Mouse (Mus musculus): ENCODE measurements around the gene Lrrn2. TPM values are rescaled to one million over a fixed set of nuclear protein-coding genes. Genes with fewer than 3 reads are reported as not detected.
A peak's percentile ranks its signal among the peaks of the same experiment; 100 is the strongest.

The Lrrn2 gene
- polyA plus RNA-seq, 1 experiment from 2014 or later: 5.9 TPM

DNA sequence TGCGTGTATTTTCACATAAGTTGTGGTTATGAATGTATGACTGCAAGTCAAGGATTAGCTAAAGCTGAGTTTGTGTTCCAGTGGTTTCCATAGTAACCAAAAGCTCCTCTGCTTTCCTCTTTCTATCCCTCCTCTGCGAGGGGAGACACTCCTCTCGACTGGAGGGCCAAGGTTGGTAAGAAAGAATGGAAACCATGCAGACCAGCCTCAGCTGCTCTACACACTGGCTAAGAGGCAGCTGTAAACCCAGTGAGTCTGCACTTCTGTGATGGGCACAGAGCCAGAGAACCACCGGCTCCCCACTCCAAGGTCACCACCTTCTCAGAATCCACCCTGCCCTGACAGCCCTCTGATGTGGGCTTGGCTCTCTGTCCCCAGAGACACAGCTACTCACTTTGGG lies 28.3 kb upstream of the Lrrn2 start:
- 38% methylated on average over 4 of the region's 4 CpGs for WGBS

GRCm38 (mm10) chr1:132853312-132853711 lies 26.8 kb upstream of the Lrrn2 start:
- Histone ChIP-seq H3K27ac (replicated peaks) (no peak overlapping the region), H3K9ac (no peak overlapping the region), H3K36me3 (no peaks in the 10 kb centered on the region), H3K9me3 (replicated peaks) (no peaks in the 10 kb centered on the region), H3K4me2 (replicated peaks) (no peak overlapping the region), H3K27me3 (no peaks in the 10 kb centered on the region), H3K4me3 (replicated peaks) (no peak overlapping the region), H3K4me1 (peaks cover 9% of the 10 kb centered on the region; the same call in 1 of the 2 replicates)
- peak; percentile 79 for ATAC-seq (ENCODE audit: insufficient number of reproducible peaks, low FRiP score, low TSS enrichment, low read depth)
- WGBS: 14% methylated on average over 8 of the region's 8 CpGs

More for the DNA sequence above, 28.3 kb upstream of the Lrrn2 start:
- peaks cover 9% of the 10 kb centered on the region; the same call in 1 of the 2 replicates for H3K4me1 ChIP-seq
- H3K27ac ChIP-seq (replicated peaks): no peak overlapping the region
- H3K4me2 ChIP-seq (replicated peaks): no peak overlapping the region
- H3K27me3 ChIP-seq: no peaks in the 10 kb centered on the region
- H3K9ac ChIP-seq: no peak overlapping the region
- no peak overlapping the region for H3K4me3 ChIP-seq (replicated peaks)
- 0 out of 2 replicates have a peak, but pooled peaks have one; percentile 32 for ATAC-seq (ENCODE audit: insufficient number of reproducible peaks, low FRiP score, low TSS enrichment, low read depth)
- no peaks in the 10 kb centered on the region for H3K36me3 ChIP-seq
- 0 out of 2 replicates have a peak, but pooled peaks cover 4% of the 10 kb centered on the region for H3K9me3 ChIP-seq (replicated peaks)

DNA sequence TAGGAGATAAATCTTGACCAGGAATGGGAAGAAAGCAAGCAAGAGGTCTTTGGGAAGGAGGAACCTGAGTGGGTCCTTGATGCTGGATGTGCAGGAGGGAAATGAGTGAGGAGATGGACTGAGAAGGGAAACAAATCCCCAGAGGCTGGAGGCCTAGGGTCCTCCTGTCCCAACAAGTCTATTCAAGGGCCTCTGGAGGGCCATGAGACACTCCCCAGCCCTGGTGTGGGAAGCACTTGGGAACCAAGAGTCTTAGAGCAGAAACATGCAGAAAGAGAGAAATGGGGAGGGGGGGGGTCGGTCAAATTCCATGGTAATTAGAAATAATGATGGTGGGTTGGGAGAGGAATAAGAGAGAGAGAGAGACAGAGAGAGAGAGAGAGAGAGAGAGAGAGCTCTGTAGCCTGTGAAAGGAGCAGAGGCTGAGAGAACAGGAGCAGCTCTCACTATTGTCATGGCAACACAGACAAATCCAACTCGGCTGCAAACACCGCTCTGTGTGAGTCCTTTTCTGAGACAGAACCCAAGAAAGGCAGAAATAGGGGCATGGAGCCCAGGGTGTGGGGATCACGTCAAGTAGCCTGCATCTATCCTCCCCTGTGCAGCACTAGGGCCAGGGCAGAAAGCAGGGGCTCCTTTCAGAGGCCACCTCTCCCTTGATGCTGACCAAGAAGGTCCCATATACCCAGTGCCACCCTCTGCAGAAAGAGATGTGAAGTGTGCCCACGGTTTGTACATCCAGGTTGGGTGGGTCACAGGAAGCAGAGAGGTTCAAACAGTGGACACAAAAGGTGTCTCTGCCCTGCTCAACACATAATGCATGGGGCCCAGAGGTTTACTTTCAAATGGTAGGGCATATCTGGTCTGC lies 21.3 kb upstream of the Lrrn2 start:
- no peak for ATAC-seq (ENCODE audit: insufficient number of reproducible peaks, low FRiP score, low TSS enrichment, low read depth)
- H3K36me3 ChIP-seq: no peaks in the 10 kb centered on the region
- no peak overlapping the region for H3K9ac ChIP-seq
- H3K27ac ChIP-seq (replicated peaks): no peak overlapping the region
- 46% methylated on average over 5 of the region's 5 CpGs for whole genome bisulfite sequencing
- H3K4me3 ChIP-seq (replicated peaks): no peak overlapping the region
- no peak overlapping the region for H3K4me2 ChIP-seq (replicated peaks)
- H3K9me3 ChIP-seq (replicated peaks): no peaks in the 10 kb centered on the region
- H3K27me3 ChIP-seq: no peaks in the 10 kb centered on the region
- H3K4me1 ChIP-seq: no peaks in the 10 kb centered on the region

DNA sequence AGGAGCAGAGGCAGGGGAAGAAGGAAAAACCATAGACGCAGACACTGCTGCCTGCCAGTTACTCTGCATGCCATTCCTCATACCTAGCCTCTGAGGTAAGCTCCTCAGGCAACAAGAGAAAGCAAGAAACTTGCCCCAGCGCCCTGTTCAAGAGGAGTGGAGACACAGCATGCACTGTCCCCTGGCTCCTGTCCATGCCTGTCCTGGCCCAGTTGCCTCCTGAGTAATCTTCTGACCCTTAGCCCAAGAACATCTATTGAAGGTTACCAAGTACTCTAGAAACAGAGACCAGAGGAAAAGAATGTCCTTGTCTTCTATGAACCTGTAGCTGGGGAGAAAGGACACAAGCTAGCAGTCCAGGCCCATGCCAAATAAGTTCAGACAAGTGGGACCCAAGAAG lies 15.9 kb upstream of the Lrrn2 start:
- H3K4me3 ChIP-seq (replicated peaks): no peak overlapping the region
- ATAC-seq (ENCODE audit: insufficient number of reproducible peaks, low FRiP score, low TSS enrichment, low read depth): no peak
- no peak overlapping the region for H3K9ac ChIP-seq
- H3K4me2 ChIP-seq (replicated peaks): no peak overlapping the region
- H3K4me1 ChIP-seq: no peaks in the 10 kb centered on the region
- H3K27ac ChIP-seq (replicated peaks): no peak overlapping the region
- WGBS: 71% methylated on average over 2 of the region's 2 CpGs
- no peaks in the 10 kb centered on the region for H3K36me3 ChIP-seq
- H3K9me3 ChIP-seq (replicated peaks): no peaks in the 10 kb centered on the region
- no peaks in the 10 kb centered on the region for H3K27me3 ChIP-seq

DNA sequence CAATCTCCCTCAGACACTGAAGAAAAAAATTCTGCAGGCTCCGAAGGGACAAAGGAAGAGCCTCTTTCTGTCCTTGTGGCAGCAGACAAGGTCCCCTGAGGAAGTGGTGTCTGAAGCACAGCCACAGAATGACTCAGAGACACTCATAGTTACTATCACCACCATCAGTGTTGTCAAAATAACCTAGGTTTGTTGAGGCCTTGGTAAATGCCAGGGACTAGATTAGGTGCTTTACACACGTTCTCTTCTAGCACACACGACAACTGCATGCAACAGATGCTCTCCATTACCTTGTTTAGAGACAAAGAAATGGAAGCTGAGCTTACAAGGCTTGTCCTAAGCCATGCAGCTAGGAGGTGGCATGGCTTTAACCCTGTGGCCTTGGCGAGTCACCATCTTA lies 14.5 kb upstream of the Lrrn2 start:
- no peaks in the 10 kb centered on the region for H3K9me3 ChIP-seq (replicated peaks)
- H3K27ac ChIP-seq (replicated peaks): no peak overlapping the region
- no peaks in the 10 kb centered on the region for H3K36me3 ChIP-seq
- WGBS: 66% methylated on average over 4 of the region's 4 CpGs
- no peak overlapping the region for H3K4me3 ChIP-seq (replicated peaks)
- no peaks in the 10 kb centered on the region for H3K4me1 ChIP-seq
- H3K4me2 ChIP-seq (replicated peaks): no peak overlapping the region
- ATAC-seq (ENCODE audit: insufficient number of reproducible peaks, low FRiP score, low TSS enrichment, low read depth): no peak
- no peak overlapping the region for H3K9ac ChIP-seq
- no peaks in the 10 kb centered on the region for H3K27me3 ChIP-seq

- no peak for ATAC-seq (ENCODE audit: insufficient number of reproducible peaks, low FRiP score, low TSS enrichment, low read depth)
- no peak overlapping the region for H3K9ac ChIP-seq
- no peaks in the 10 kb centered on the region for H3K36me3 ChIP-seq
- no peak overlapping the region for H3K27ac ChIP-seq (replicated peaks)
- 56% methylated on average over 7 of the region's 7 CpGs for WGBS
- H3K27me3 ChIP-seq: no peaks in the 10 kb centered on the region
- no peak overlapping the region for H3K4me2 ChIP-seq (replicated peaks)
- H3K4me3 ChIP-seq (replicated peaks): no peak overlapping the region
- no peaks in the 10 kb centered on the region for H3K4me1 ChIP-seq
- no peaks in the 10 kb centered on the region for H3K9me3 ChIP-seq (replicated peaks)
Observed at GRCm38 (mm10) chr1:132870327-132870726, 9.7 kb upstream of the Lrrn2 start.

DNA sequence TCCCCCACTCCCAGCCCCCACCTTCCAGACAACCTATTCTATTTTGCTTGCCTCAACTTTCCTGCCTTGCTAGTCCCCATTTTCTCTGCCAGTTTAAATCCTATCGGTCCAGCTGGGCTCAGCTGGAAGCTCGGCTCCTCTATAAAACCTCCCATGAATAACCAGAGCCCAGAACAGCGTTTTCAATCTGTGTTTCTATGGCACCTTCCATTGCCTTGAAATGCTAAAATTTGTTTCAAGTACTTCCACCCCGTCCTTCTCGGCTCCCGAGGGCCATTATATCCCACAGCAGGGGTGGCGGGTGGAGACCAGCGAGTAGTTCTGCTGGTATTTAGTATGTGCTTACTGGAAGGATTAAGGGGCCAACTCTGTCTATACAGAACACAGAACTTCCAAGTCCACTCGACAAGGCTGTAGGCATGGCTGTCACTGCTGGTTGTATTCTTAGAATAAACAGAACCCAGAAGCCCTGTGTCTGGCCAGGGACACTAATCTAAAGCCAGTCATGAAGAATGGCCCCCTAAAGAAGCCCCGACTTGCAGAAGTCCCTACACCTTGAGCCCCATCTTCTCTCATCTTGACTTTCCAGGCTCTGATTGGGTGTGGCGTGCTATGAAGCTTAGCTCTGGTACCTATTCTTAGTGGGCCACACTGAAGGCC lies 992 bp upstream of the Lrrn2 start:
- Histone ChIP-seq H3K4me1 (peaks cover 25% of the 10 kb centered on the region), H3K36me3 (no peaks in the 10 kb centered on the region), H3K4me3 (replicated peaks) (no peak overlapping the region), H3K9ac (no peak overlapping the region), H3K4me2 (replicated peaks) (no peak overlapping the region), H3K27ac (replicated peaks) (no peak overlapping the region), H3K9me3 (replicated peaks) (no peaks in the 10 kb centered on the region), H3K27me3 (peaks cover 53% of the 10 kb centered on the region)
- WGBS: 27% methylated on average over 11 of the region's 11 CpGs
- no peak for ATAC-seq (ENCODE audit: insufficient number of reproducible peaks, low FRiP score, low TSS enrichment, low read depth)

DNA sequence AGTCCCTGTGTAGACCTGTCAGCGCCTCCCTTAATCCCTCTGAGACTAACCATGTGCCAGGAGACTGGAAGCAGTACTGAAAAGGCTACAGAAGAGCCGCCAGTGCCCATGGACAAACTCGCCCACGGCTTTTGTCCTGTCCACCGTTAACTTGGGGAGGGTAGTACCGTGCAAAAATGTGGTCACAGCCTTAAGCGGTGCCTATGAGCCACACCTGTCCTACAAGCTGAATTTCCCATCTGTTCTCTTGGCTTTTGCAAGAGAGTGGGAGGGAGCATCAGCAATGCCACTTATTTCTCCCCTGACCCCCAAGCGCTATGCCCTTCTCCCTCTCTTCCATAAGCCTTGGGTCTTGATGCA lies 292 bp upstream of the Lrrn2 start:
- Histone ChIP-seq H3K9ac (no peak overlapping the region), H3K27me3 (peaks cover 53% of the 10 kb centered on the region), H3K4me2 (replicated peaks) (peak overlapping the region; percentile 97), H3K9me3 (replicated peaks) (no peaks in the 10 kb centered on the region), H3K4me1 (peaks cover 25% of the 10 kb centered on the region), H3K4me3 (replicated peaks) (peak overlapping the region; percentile 58), H3K27ac (replicated peaks) (no peak overlapping the region), H3K36me3 (no peaks in the 10 kb centered on the region)
- 12% methylated on average over 8 of the region's 8 CpGs for WGBS
- no peak for ATAC-seq (ENCODE audit: insufficient number of reproducible peaks, low FRiP score, low TSS enrichment, low read depth)

GRCm38 (mm10) chr1:132881041-132881761 lies 1.1 kb downstream of the Lrrn2 start:
- peak overlapping the region; percentile 58 for H3K4me3 ChIP-seq (replicated peaks)
- peak; percentile 29 for ATAC-seq (ENCODE audit: insufficient number of reproducible peaks, low FRiP score, low TSS enrichment, low read depth)
- 2% methylated on average over 28 of the region's 28 CpGs for WGBS

DNA sequence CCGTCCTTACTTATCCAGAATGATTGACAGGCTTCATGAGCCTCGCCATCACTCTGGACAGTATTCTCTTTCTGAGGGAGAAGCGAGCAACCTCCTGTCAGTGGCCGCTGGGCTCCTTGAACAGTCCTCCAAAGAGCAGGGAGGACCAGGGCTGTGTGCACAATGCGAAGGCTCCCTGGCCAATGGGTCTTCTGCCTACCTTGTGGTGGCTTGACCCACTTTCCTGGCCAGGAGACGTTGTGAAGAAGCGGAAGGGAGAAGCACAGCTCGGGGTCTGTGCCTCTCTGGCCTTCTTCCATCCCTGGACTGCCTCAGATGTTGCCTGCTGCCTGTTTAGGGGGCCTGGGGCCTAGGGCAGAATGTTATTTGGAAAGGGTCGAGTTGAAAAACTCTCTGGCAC lies 1.8 kb downstream of the Lrrn2 start:
- peak overlapping the region; percentile 97 for H3K4me2 ChIP-seq (replicated peaks)
- no peak overlapping the region for H3K9ac ChIP-seq
- H3K27me3 ChIP-seq: peaks cover 51% of the 10 kb centered on the region
- H3K27ac ChIP-seq (replicated peaks): no peak overlapping the region
- H3K9me3 ChIP-seq (replicated peaks): no peaks in the 10 kb centered on the region
- no peaks in the 10 kb centered on the region for H3K36me3 ChIP-seq
- no peak for ATAC-seq (ENCODE audit: insufficient number of reproducible peaks, low FRiP score, low TSS enrichment, low read depth)
- WGBS: 42% methylated on average over 9 of the region's 9 CpGs
- H3K4me1 ChIP-seq: peaks cover 34% of the 10 kb centered on the region
- H3K4me3 ChIP-seq (replicated peaks): peak overlapping the region; percentile 58

More at GRCm38 (mm10) chr1:132881041-132881761, 1.1 kb downstream of the Lrrn2 start:
- H3K27ac ChIP-seq (replicated peaks): no peak overlapping the region
- peak overlapping the region; percentile 39; the same call in 1 of the 2 replicates for H3K9ac ChIP-seq
- H3K36me3 ChIP-seq: no peaks in the 10 kb centered on the region
- H3K9me3 ChIP-seq (replicated peaks): no peaks in the 10 kb centered on the region
- H3K4me1 ChIP-seq: peaks cover 31% of the 10 kb centered on the region
- peak overlapping the region; percentile 97 for H3K4me2 ChIP-seq (replicated peaks)
- peaks cover 55% of the 10 kb centered on the region for H3K27me3 ChIP-seq

GRCm38 (mm10) chr1:132885701-132886100 lies 5.6 kb downstream of the Lrrn2 start:
- peaks cover 24% of the 10 kb centered on the region for H3K27me3 ChIP-seq
- H3K36me3 ChIP-seq: no peaks in the 10 kb centered on the region
- ATAC-seq (ENCODE audit: insufficient number of reproducible peaks, low FRiP score, low TSS enrichment, low read depth): no peak
- no peaks in the 10 kb centered on the region for H3K9me3 ChIP-seq (replicated peaks)
- H3K4me2 ChIP-seq (replicated peaks): no peak overlapping the region
- H3K4me1 ChIP-seq: peaks cover 31% of the 10 kb centered on the region
- WGBS: 36% methylated on average over 4 of the region's 4 CpGs
- H3K9ac ChIP-seq: no peak overlapping the region
- no peak overlapping the region for H3K4me3 ChIP-seq (replicated peaks)
- no peak overlapping the region for H3K27ac ChIP-seq (replicated peaks)
